Mouse (Mus musculus): ENCODE results near the gene Ccdc8. TPM values are rescaled to one million over a fixed set of nuclear protein-coding genes. Genes with fewer than 3 reads are reported as not detected.
"Not testable (repeated sequence)": the region's sequence is repeated elsewhere in the genome, so short reads cannot be mapped to it uniquely, and the experiment has no call there.

Ccdc8 gene
- 0.10 to 0.38 TPM in 2 of 3 replicates, not detected in the other for total RNA-seq (2017)

GRCm38 (mm10) chr7:16992451-16992807, at the start of gene Ccdc8:
TSS of gene Ccdc8 (plus strand) at chr7:16992708.
- no peak for ATAC-seq (replicated peaks; ENCODE audit: insufficient number of reproducible peaks, low FRiP score, low TSS enrichment, poor library complexity, severe bottlenecking)

DNA sequence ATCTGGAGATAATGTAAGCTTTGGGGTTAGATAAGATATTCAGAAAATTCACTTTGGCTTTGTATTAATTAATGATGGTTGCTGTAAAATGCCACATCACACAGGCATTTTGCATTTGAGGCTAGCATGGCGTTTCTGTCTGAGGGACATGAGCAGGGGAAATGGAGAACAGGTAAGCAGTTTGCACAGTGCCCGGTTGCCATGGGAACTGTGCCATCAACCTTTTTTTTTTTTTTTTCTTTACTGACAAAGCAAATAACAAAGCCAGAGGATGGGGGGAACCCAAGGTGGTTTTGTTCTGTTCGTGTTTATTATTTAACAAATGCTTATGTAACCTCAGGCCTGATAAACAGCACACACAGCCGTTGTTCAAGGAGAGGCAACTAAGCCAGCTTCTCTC, 49.6 kb upstream of the Ccdc8 start:
- no peak for ATAC-seq (replicated peaks; ENCODE audit: insufficient number of reproducible peaks, low FRiP score, low TSS enrichment, poor library complexity, severe bottlenecking)

DNA sequence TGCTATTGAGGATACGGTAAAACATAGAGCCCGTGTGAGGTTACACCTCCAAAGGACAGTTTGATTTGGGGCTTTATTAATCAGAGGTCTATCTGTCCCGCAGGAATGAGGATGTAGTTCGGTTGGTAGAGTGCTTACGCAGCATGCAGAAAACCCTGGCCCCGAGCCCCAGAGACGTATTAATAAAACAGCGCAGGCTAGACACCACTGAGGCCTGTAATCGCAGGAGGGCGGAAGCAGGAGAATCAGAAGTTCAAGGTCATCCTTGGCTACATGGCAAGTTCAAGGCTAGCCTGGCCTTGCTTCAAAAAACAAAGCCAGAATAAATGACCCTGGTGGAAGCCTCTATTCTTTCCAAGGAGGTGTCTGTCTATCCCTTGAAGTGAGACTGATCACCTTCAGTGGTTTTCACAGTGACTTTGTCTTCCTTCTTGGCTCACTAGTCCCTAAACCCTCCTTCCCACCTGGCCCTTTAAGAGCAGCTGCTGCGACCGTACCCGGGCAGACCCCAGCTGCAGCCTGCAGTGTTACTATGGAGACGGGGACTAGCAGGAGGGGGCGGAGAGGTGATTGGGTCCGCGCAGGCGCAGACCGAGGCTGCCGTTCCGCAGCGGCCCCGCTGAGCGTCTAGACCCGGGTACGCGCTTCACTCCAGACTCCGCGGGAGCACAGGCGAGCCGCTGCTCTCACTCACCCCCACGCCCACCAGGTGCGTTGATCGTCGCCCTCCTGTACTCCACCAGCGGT, 48.3 kb upstream of the Ccdc8 start, which contains the start of gene Pnmal2:
TSS of gene Pnmal2 (plus strand) at position 622 of the 747 bp plus-strand sequence.
- ATAC-seq (replicated peaks; ENCODE audit: insufficient number of reproducible peaks, low FRiP score, low TSS enrichment, poor library complexity, severe bottlenecking): no peak

DNA sequence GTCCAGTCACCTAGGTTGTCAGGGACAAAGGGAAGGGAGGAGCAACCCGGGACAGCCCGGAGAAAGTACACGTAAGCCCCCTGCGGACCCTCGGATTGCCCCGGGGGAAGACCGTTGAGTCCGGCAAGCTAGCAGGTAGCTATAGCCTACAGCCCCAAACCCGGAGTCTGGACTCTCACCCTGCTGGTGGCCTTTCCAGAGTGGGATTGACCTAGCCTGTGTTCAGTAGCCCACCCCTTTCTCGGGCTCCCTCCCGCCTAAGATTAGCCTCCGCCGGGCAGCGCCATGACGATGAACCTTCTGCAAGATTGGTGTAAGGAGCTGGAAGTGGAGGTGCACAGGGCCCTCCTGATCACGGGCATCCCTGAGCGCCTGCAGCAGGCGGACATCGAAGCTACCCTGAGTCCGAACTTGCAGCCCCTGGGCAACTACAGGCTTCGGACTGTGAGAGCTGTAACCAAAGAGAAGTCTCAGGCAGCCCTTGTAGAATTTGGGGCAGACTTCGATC, 47.6 kb upstream of the Ccdc8 start:
- ATAC-seq (replicated peaks; ENCODE audit: insufficient number of reproducible peaks, low FRiP score, low TSS enrichment, poor library complexity, severe bottlenecking): no peak

DNA sequence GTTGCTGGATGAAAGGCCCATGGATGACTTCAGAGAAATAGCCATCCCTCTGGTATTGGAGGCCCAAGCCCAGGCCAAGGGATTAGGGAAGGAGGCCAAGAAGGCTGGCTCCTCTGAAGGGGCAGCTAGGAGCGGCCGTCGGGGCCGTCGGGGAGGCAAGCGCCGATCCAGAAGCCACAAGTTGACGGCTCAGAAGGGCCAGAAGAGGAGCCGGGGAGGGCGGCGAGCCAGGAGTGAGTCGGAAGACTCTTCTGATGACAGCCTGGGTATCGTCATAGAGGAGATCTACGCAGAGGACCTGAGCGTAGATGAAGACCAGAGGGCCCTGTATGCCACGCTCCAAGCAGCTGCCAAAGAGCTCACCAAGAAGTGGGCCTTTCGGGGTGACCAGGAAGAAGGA, 47.1 kb upstream of the Ccdc8 start:
- ATAC-seq (replicated peaks; ENCODE audit: insufficient number of reproducible peaks, low FRiP score, low TSS enrichment, poor library complexity, severe bottlenecking): no peak

- no peak for ATAC-seq (replicated peaks; ENCODE audit: insufficient number of reproducible peaks, low FRiP score, low TSS enrichment, poor library complexity, severe bottlenecking)
Measured at GRCm38 (mm10) chr7:16946441-16947348, 45.8 kb upstream of the Ccdc8 start.

GRCm38 (mm10) chr7:16947349-16947895, 45.1 kb upstream of the Ccdc8 start:
- no peak for ATAC-seq (replicated peaks; ENCODE audit: insufficient number of reproducible peaks, low FRiP score, low TSS enrichment, poor library complexity, severe bottlenecking)

GRCm38 (mm10) chr7:16947959-16948361, 44.5 kb upstream of the Ccdc8 start:
- ATAC-seq (replicated peaks; ENCODE audit: insufficient number of reproducible peaks, low FRiP score, low TSS enrichment, poor library complexity, severe bottlenecking): no peak

GRCm38 (mm10) chr7:16948923-16949458, 43.5 kb upstream of the Ccdc8 start:
- ATAC-seq (replicated peaks; ENCODE audit: insufficient number of reproducible peaks, low FRiP score, low TSS enrichment, poor library complexity, severe bottlenecking): no peak

DNA sequence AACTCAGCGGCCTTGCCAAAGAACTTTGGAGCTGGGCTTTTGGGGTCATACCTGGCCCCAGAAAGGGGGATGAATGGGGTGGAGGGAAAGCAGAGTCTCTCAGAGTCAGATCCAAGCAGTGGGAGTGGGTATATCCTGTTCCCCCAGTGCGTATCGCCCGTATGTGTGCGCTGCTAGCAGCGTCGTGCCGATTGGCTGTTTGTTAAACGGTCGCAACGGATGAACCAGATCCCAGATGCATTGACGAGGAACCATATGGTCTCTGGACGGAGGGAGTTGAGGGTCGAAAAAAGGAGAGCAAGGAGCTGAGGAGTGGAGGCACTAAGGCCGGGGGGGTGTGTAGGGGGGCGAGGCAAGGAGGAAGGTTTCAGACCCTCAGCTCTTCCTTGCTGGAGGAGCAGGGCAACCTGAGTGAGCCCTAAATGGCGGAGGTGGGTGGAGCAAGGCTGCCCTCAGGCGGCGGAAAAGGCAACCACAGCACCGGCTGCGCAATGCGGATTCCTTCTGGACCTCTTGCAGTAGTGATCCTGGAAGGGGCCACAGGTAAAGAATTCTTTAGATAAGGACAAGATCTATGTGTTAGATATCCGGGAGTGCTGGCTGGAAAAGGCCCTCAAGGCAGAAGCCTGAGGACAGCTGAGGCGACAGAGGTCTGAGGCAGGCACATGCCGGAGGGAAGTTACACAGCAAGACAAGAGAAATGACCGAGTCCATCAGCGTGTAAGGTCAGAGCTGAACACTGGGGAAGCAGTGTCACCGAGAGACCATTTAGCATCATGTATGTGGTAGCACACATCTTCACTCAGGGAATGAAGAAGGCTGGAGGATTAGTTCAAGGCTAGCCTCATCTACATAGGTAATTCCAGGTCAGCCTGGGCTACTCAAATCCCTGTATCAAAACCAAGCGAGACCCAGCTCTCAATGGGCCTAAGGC, 42.3 kb upstream of the Ccdc8 start:
- peak; percentile 63 for ATAC-seq (replicated peaks; ENCODE audit: insufficient number of reproducible peaks, low FRiP score, low TSS enrichment, poor library complexity, severe bottlenecking)

GRCm38 (mm10) chr7:16950861-16951635, 41.5 kb upstream of the Ccdc8 start:
- peak; percentile 85 for ATAC-seq (replicated peaks; ENCODE audit: insufficient number of reproducible peaks, low FRiP score, low TSS enrichment, poor library complexity, severe bottlenecking)

GRCm38 (mm10) chr7:16953776-16954175, 38.7 kb upstream of the Ccdc8 start:
- ATAC-seq (replicated peaks; ENCODE audit: insufficient number of reproducible peaks, low FRiP score, low TSS enrichment, poor library complexity, severe bottlenecking): not testable (repeated sequence)

- ATAC-seq (replicated peaks; ENCODE audit: insufficient number of reproducible peaks, low FRiP score, low TSS enrichment, poor library complexity, severe bottlenecking): no peak
Measured at GRCm38 (mm10) chr7:16955712-16956111, 36.8 kb upstream of the Ccdc8 start.

DNA sequence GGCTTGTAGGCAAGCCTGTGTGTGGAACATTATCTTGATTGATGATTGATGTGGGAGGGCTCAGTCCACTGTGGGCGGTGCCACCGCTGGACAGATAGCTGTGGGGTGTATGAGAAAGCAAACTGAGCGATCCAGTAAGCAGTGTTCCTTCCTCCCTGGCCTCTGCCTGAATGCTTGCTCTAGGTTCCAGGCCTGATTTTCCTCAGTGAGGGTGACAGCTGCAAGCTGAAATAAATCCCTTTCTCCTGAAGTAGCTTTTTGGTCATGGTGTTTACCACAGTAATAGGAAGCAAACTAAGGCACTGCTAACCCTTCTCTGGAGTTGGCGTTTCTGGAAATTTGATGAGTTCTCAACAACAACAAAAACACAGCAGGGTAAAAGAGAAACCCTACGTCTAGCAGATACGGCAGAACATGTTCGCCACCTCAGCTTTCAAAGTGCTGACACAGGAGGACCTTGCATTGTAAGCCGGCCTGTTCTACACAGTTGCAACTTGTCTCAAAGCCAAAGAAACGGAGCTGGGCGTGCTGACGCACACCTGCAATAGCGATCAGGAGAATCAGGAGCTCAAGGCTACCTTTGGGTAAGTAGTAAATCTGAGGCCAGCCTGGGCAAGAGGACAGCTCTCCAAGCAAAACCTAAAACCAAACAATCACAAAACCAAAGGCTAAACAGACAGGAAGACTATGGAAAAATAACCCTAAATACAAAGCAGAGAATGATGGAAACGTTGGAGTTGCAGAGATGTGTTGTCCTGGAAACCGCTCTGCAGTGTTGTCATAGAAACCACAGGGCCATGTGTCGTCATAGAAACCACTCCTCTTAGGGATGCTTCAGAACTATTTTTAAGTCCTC, 35.9 kb upstream of the Ccdc8 start:
- ATAC-seq (replicated peaks; ENCODE audit: insufficient number of reproducible peaks, low FRiP score, low TSS enrichment, poor library complexity, severe bottlenecking): no peak

GRCm38 (mm10) chr7:16959539-16960187, 32.8 kb upstream of the Ccdc8 start, which contains the start of gene Pnmal1:
TSS of gene Pnmal1 (plus strand) at chr7:16959679.
- ATAC-seq (replicated peaks; ENCODE audit: insufficient number of reproducible peaks, low FRiP score, low TSS enrichment, poor library complexity, severe bottlenecking): no peak

- no peak for ATAC-seq (replicated peaks; ENCODE audit: insufficient number of reproducible peaks, low FRiP score, low TSS enrichment, poor library complexity, severe bottlenecking)
Measured at GRCm38 (mm10) chr7:16961678-16962077, 30.8 kb upstream of the Ccdc8 start.

Data from monocyte, adult 5-6 weeks (primary cell).